Mouse (Mus musculus) lung, adult 2 months (tissue): ENCODE measurements around the gene Arhgef2.
"Not testable (repeated sequence)": the region's sequence is repeated elsewhere in the genome, so short reads cannot be mapped to it uniquely, and the experiment has no call there.

Experiments
- CTCF ChIP-seq: fragments of 200-500 bp; IDR thresholded peaks from 2 replicates; pipeline ENCODE4 v1.5.1; 2011; ENCODE audit warnings: mild to moderate bottlenecking, low read length, control low read depth; ENCODE audit not compliant: insufficient read depth
- POLR2A ChIP-seq: fragments of 200-500 bp; IDR thresholded peaks from 2 replicates; pipeline ENCODE4 v1.6.1; 2011; ENCODE audit warnings: low read depth, mild to moderate bottlenecking, control low read depth, low read length, borderline replicate concordance; ENCODE audit errors: extremely low read depth

DNA sequence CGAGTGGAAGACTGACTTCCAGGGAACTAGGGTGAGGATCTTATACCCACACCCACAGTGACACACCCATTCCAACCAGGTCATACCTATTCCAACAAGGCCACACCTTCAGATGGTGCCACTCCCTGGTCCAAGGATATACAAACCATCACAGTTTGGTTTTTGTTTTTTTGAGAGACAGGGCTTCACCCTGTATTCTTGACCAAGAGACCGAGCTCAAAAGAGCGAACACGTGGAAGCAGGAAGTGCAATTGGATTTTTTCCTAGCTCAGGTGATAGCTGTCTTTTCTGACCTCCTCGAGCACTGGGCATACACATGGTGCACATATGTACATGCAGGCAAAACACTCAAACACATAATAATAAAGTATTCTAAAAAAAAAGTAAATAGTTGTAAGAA lies 27.9 kb upstream of the Arhgef2 start:
- TF ChIP-seq POLR2A, CTCF: not testable (repeated sequence)
